Mouse (Mus musculus): ENCODE measurements around the gene Tbc1d21. TPM values are rescaled to one million over a fixed set of nuclear protein-coding genes. Genes with fewer than 3 reads are reported as not detected.

The Tbc1d21 gene
- not detected in 2 replicates for polyA plus RNA-seq (2012; rRNA removed)

DNA sequence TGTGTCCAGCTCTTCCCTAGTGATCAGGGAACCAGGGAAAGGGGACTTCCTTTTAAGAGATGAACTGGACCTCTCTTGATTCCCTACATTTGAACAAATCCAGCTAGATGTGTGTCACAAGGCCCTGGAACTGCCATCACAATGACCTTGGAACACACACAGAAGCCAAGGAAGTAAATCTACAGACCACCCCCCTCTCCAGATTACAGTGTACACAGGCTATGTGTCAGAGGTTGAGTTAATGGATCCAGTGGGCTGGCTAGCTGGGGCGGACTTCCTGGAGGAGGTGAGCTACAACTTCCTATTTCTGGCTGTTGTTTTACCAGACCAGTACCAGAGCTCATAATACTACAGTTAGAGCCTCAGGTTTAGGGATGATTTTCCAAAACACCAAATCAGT lies at the start of gene Tbc1d21:
Gene Tbc1d21, minus strand, starts transcription at position 101 of the 400 bp plus-strand sequence.

DNA sequence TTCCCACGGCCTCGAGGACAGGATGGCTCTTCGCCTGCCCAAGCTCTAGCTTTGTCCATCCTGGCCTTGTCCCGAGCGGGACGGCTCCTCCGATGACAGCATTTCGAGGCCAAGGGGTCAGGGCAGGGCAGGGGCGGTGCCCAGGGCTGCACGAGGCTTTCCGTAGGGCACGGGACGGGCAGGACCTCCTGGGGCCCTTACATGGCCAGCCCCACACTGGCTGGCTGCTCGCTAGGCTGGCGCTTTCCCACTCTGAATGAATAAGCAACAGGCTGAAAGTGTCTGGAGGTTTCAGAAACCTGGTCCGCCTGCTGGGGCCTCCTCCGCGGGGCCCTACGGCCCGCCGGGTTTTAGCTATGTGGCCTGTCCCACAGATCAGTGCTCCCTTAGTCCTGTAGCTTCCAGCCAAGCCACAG lies 57.3 kb downstream of the Tbc1d21 start, which contains the start of gene Loxl1:
Gene Loxl1, minus strand, starts transcription at position 243 of the 416 bp plus-strand sequence.

Other genes starting within 250 kb of the Tbc1d21 start
- 6.0 and 6.1 TPM in 2 replicates for gene Islr, start 166.1 kb downstream of the Tbc1d21 start, polyA plus RNA-seq (2012; rRNA removed)
- 0.03 and 0.05 TPM in 2 replicates for gene Islr2, start 166.1 kb downstream of the Tbc1d21 start, polyA plus RNA-seq (2012; rRNA removed)
- 15.6 and 15.8 TPM in 2 replicates for gene Pml, start 120.7 kb downstream of the Tbc1d21 start, polyA plus RNA-seq (2012; rRNA removed)
- gene Stoml1, start 117.3 kb downstream of the Tbc1d21 start, polyA plus RNA-seq (2012; rRNA removed), result 5.7 and 5.9 TPM in 2 replicates
- gene Loxl1, start 57.3 kb downstream of the Tbc1d21 start, polyA plus RNA-seq (2012; rRNA removed), result 2.6 and 2.7 TPM in 2 replicates
- gene Insyn1, start 118.1 kb upstream of the Tbc1d21 start, polyA plus RNA-seq (2012; rRNA removed), result 0.09 and 0.11 TPM in 2 replicates
- 1.0 TPM in 2 replicates for gene Cd276, start 185.0 kb upstream of the Tbc1d21 start, polyA plus RNA-seq (2012; rRNA removed)
- 118 and 123 TPM in 2 replicates for gene Nptn, start 211.8 kb upstream of the Tbc1d21 start, polyA plus RNA-seq (2012; rRNA removed)